Mouse (Mus musculus) myocyte (in vitro differentiated cells): ENCODE measurements at regions not wholly inside any gene's neighbourhood (a gene's known extent, or its start where the extent isn't known, plus 50 kb on each side); places are given as distances from the start of the nearest gene placed in this dataset.

Experiments
- MAX ChIP-seq: IDR thresholded peaks from one replicate; pipeline ENCODE4 v1.6.1; 2011; ENCODE audit warnings: low read depth, mild to moderate bottlenecking, control low read depth
- POLR2A ChIP-seq: IDR thresholded peaks from one replicate; pipeline ENCODE4 v1.6.1; 2011; ENCODE audit warnings: low read depth, mild to moderate bottlenecking, control low read depth, moderate library complexity; ENCODE audit not compliant: insufficient read length
- POLR2AphosphoS2 ChIP-seq: IDR thresholded peaks from one replicate; pipeline ENCODE4 v1.6.1; 2011; ENCODE audit warnings: low read depth, control low read depth; ENCODE audit not compliant: insufficient read length
- TCF3 ChIP-seq: IDR thresholded peaks from one replicate; pipeline ENCODE4 v1.6.1; 2011; ENCODE audit warnings: low read depth, control low read depth; ENCODE audit not compliant: insufficient read length

- no peak for TF ChIP-seq TCF3
- TF ChIP-seq POLR2A: no peak
- TF ChIP-seq POLR2AphosphoS2: no peak
- TF ChIP-seq MAX: no peak
These were observed 95.5 kb upstream of the Dcn start for GRCm38 (mm10) chr10:97383881-97384280.
